Mouse (Mus musculus): ENCODE results near the gene Gm4969. TPM values are rescaled to one million over a fixed set of nuclear protein-coding genes. Genes with fewer than 3 reads are reported as not detected.
A peak's percentile ranks its signal among the peaks of the same experiment; 100 is the strongest.

Gene Gm4969
- polyA plus RNA-seq, 1 experiment = not detected

DNA sequence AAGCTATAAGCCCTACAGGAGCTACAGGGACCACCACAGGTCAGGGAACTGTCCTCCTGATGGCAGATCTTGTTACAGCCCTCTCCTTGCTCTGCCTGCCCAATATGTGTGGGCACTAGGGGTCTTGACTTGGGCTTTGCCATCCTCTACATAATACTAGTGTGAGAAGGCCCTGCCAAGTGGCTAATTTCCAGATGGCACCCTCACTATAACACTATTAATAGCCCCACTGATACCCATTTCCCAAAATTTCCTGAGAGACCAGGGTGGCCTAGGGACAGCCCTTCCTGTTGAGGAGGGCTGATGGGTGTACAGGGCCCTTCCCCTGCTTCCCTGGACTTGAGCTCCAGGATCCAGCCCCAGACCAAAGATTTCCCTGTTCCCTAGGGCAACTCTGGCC is 20.3 kb downstream of the Gm4969 start:
- TF ChIP-seq POLR2A (IDR thresholded peaks at IDR 0.05; ENCODE audit: borderline replicate concordance, extremely low read depth, low read depth, low read length) = no peak
- TF ChIP-seq CTCF (IDR thresholded peaks at IDR 0.05; ENCODE audit: insufficient read depth, low read length) = no peak
- Histone ChIP-seq H3K4me1 (ENCODE audit: control insufficient read depth, insufficient read depth, low read length) (peaks cover 4% of the 10 kb centered on the region; the same call in 1 of the 2 replicates), H3K4me3 (replicated peaks; ENCODE audit: extremely low read depth, low read depth, low read length) (no peak overlapping the region)
- no peak for DNase-seq

DNA sequence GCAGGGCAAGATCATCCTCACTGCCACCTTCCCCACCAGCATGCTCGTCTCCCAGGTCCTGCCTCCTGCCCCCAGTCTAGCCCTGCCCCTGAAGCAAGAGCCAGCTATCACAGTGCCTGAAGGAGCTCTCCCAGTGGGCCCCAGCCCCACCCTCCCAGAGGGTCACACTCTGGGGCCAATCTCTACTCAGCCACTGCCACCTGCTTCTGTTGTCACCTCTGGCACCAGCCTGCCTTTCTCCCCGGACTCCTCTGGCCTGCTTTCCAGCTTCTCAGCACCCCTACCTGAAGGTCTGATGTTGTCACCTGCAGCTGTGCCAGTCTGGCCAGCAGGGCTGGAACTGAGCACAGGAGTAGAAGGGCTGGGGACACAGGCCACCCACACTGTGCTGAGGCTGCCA is 21.0 kb downstream of the Gm4969 start:
- Histone ChIP-seq H3K4me1 (ENCODE audit: control insufficient read depth, insufficient read depth, low read length) (peaks cover 4% of the 10 kb centered on the region; the same call in 1 of the 2 replicates), H3K4me3 (replicated peaks; ENCODE audit: extremely low read depth, low read depth, low read length) (no peak overlapping the region)
- TF ChIP-seq POLR2A (IDR thresholded peaks at IDR 0.05; ENCODE audit: borderline replicate concordance, extremely low read depth, low read depth, low read length) (no peak), CTCF (IDR thresholded peaks at IDR 0.05; ENCODE audit: insufficient read depth, low read length) (no peak)
- no peak for DNase-seq
- 50% methylated on average over 2 of the region's 2 CpGs for WGBS

DNA sequence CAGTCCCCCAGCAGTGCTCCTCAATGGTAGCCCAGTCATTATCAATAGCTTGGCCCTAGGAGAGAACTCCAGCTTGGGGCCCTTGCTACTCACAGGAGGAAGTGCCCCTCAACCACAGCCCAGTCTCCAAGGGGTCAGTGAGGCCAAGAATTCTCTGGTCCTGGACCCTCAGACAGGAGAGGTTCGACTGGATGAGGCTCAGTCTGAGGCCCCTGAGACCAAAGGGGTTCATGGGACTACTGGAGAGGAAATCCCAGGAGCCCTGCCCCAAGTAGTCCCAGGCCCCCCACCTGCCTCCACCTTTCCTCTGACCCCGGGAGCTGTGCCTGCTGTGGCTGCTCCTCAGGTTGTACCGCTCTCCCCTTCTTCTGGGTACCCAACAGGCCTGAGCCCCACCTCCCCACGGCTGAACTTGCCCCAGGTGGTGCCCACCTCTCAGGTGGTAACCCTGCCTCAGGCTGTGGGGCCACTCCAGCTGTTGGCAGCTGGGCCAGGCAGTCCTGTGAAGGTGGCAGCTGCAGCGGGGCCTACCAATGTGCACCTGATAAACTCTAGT is 21.7 kb downstream of the Gm4969 start:
- no peak overlapping the region for H3K4me3 ChIP-seq (replicated peaks; ENCODE audit: extremely low read depth, low read depth, low read length)
- DNase-seq = no peak
- 82% methylated on average over 5 of the region's 5 CpGs for WGBS

DNA sequence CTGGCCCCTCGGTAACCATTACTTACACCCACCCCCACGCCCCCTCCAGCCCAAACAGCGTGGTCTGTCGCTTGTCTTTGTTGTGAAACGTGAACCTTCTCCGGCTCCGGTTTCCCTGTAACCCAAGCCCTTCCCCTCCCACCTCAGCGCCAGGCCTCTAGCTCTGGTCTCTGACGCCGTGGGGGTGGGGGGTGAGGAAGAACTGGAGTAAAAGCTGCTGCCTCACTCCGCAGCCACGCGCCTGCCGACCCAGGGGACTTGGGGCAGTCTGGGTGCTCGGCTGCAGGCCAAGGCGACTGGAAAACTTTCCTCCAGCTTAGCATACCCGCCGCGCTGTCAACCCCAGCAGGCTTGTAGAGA is 22.4 kb downstream of the Gm4969 start:
- DNase-seq = no peak

More for the DNA sequence above, 21.7 kb downstream of the Gm4969 start:
- H3K4me1 ChIP-seq (ENCODE audit: control insufficient read depth, insufficient read depth, low read length) = peaks cover 4% of the 10 kb centered on the region; the same call in 1 of the 2 replicates
- no peak for TF ChIP-seq POLR2A (IDR thresholded peaks at IDR 0.05; ENCODE audit: borderline replicate concordance, extremely low read depth, low read depth, low read length)
- no peak for TF ChIP-seq CTCF (IDR thresholded peaks at IDR 0.05; ENCODE audit: insufficient read depth, low read length)

DNA sequence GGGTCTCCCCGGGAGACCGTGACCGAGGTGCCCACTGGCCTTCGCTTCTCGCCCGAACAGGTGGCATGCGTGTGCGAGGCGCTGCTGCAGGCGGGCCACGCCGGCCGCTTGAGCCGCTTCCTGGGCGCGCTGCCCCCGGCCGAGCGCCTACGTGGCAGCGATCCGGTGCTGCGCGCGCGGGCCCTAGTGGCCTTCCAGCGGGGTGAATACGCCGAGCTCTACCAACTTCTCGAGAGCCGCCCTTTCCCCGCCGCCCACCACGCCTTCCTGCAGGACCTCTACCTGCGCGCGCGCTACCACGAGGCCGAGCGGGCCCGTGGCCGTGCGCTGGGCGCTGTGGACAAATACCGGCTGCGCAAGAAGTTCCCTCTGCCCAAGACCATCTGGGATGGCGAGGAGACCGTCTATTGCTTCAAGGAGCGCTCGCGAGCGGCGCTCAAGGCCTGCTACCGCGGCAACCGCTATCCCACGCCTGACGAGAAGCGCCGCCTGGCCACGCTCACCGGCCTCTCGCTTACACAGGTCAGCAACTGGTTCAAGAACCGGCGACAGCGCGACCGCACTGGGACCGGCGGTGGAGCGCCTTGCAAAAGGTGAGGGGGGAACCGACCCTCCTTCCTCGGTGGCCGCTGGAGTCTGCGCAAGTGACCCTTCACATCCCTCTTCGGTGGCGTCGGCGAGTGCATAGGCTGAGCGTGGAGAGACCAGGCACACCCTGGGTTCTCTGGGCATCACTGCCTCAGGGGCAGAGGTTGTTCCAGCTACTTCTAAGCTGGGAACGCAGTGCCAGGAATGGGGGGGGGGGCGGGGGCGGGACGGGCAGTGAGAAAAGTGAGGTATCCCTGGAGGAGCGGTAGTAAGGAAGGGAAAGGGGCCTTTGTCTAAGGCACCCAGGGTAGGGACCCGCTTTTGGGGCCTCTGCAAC is 23.1 kb downstream of the Gm4969 start:
- WGBS = under 1% methylated on average over 83 of the region's 87 CpGs
- peaks cover 4% of the 10 kb centered on the region; the same call in 1 of the 2 replicates for H3K4me1 ChIP-seq (ENCODE audit: control insufficient read depth, insufficient read depth, low read length)
- TF ChIP-seq CTCF (IDR thresholded peaks at IDR 0.05; ENCODE audit: insufficient read depth, low read length) (no peak), POLR2A (IDR thresholded peaks at IDR 0.05; ENCODE audit: borderline replicate concordance, extremely low read depth, low read depth, low read length) (peak; percentile 12; the same call in 1 of the 2 replicates)
- peak overlapping the region; percentile 82 for H3K4me3 ChIP-seq (replicated peaks; ENCODE audit: extremely low read depth, low read depth, low read length)
- DNase-seq = peak; percentile 69

More for the DNA sequence above, 22.4 kb downstream of the Gm4969 start:
- peaks cover 4% of the 10 kb centered on the region; the same call in 1 of the 2 replicates for H3K4me1 ChIP-seq (ENCODE audit: control insufficient read depth, insufficient read depth, low read length)
- TF ChIP-seq POLR2A (IDR thresholded peaks at IDR 0.05; ENCODE audit: borderline replicate concordance, extremely low read depth, low read depth, low read length) (no peak), CTCF (IDR thresholded peaks at IDR 0.05; ENCODE audit: insufficient read depth, low read length) (no peak)
- 2% methylated on average over 19 of the region's 19 CpGs for WGBS
- peak overlapping the region; percentile 10 for H3K4me3 ChIP-seq (replicated peaks; ENCODE audit: extremely low read depth, low read depth, low read length)

DNA sequence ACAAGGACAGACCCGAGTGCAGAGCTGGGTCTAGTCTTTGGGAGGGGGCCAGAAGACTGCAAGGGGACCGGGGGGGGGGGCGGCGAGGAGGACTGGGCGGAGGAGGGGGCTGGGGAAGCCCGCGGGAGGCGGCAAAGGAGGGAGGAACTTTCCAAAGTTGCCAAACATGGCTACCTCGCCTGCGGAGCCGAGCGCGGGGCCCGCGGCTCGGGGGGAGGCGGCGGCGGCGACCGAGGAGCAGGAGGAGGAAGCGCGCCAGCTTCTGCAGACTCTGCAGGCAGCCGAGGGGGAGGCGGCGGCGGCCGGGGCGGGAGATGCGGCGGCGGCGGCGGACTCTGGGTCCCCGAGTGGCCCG is 23.7 kb downstream of the Gm4969 start, which contains the start of gene Six5:
Six5 (plus strand) TSS at position 124 of the 355 bp plus-strand sequence.
- under 1% methylated on average over 27 of the region's 36 CpGs for WGBS
- TF ChIP-seq CTCF (IDR thresholded peaks at IDR 0.05; ENCODE audit: insufficient read depth, low read length) (no peak), POLR2A (IDR thresholded peaks at IDR 0.05; ENCODE audit: borderline replicate concordance, extremely low read depth, low read depth, low read length) (no peak)
- Histone ChIP-seq H3K4me3 (replicated peaks; ENCODE audit: extremely low read depth, low read depth, low read length) (peak within 1 kb of the TSS; percentile 82), H3K4me1 (ENCODE audit: control insufficient read depth, insufficient read depth, low read length) (peaks cover 4% of the 10 kb centered on the region; the same call in 1 of the 2 replicates)
- no peak for DNase-seq

DNA sequence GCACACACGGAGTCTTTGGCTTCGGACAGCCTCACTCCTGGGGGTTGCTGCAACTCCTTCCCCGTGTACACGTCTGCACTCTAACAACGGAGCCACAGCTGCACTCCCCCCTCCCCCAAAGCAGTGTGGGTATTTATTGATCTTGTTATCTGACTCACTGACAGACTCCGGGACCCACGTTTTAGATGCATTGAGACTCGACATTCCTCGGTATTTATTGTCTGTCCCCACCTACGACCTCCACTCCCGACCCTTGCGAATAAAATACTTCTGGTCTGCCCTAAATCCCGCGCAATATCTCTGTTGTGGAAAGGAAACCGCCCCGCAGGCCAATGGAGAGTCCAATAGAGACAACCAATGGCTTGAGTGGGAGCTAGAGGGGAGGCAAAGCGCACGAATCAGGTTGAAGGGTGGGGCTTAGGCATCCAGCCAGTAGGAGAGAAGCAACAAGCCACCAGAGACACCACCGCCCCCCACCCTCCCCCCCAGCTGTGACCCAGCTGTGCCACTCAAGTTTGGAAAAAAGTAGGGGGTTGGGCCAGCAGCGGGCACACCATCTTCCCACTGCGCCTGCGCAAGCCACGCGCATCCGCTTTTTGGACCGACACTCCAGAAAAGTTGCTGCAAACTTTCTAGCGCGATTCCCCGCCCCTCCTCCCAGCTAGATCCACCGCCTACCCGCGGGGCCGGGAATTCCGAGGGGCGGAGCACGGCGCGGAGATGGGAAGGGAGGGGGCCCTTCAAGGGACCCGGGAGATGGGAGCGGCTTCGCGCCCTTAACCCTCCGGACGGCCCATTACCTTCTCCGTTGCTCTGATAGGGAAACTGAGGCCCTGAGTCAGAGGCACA is 24.4 kb downstream of the Gm4969 start:
- peak; percentile 93 for DNase-seq
- TF ChIP-seq CTCF (IDR thresholded peaks at IDR 0.05; ENCODE audit: insufficient read depth, low read length) = no peak
- TF ChIP-seq POLR2A (IDR thresholded peaks at IDR 0.05; ENCODE audit: borderline replicate concordance, extremely low read depth, low read depth, low read length) = peak; percentile 90
- WGBS = under 1% methylated on average over 45 of the region's 45 CpGs
- Histone ChIP-seq H3K4me3 (replicated peaks; ENCODE audit: extremely low read depth, low read depth, low read length) (peak overlapping the region; percentile 82), H3K4me1 (ENCODE audit: control insufficient read depth, insufficient read depth, low read length) (peaks cover 4% of the 10 kb centered on the region; the same call in 1 of the 2 replicates)

DNA sequence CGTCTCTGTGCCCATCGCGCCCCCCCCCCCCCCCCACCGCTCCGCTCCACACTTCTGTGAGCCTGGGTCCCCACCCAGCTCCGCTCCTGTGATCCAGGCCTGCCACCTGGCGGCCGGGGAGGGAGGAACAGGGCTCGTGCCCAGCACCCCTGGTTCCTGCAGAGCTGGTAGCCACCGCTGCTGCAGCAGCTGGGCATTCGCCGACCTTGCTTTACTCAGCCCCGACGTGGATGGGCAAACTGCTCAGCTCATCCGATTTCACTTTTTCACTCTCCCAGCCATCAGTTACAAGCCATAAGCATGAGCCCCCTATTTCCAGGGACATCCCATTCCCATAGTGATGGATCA is 25.0 kb downstream of the Gm4969 start:
- WGBS = under 1% methylated on average over 14 of the region's 15 CpGs
- DNase-seq = peak; percentile 89
- no peak for TF ChIP-seq POLR2A (IDR thresholded peaks at IDR 0.05; ENCODE audit: borderline replicate concordance, extremely low read depth, low read depth, low read length)
- peak; percentile 65 for TF ChIP-seq CTCF (IDR thresholded peaks at IDR 0.05; ENCODE audit: insufficient read depth, low read length)
- H3K4me3 ChIP-seq (replicated peaks; ENCODE audit: extremely low read depth, low read depth, low read length) = peak overlapping the region; percentile 42
- H3K4me1 ChIP-seq (ENCODE audit: control insufficient read depth, insufficient read depth, low read length) = peaks cover 4% of the 10 kb centered on the region; the same call in 1 of the 2 replicates

Measured in lung, adult 2 months (tissue).